Mouse (Mus musculus): Measurements from ENCODE around the gene Defb25.
A peak's percentile ranks its signal among the peaks of the same experiment; 100 is the strongest.
"Not testable (repeated sequence)": the region's sequence is repeated elsewhere in the genome, so short reads cannot be mapped to it uniquely, and the experiment has no call there.

The Defb25 gene

DNA sequence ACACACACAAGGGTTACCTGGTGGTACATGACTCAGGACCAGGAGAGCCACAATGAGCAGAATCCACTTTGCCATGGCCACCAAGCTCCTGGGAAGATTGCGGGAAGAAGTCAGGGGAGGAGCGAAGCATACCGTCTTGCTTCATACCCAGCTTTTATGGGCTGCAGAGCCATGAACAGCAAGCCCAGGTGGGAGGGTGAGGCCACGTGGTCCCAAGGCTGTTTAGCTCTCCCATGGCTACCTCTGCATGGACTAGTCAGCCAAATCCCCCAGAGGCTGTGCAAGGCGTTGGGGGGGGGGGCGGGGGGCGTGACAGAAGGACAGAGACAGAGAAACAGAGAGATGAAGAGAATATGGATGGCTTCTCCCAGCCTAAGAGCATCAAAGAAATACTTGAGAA, at the start of gene Defb25:
Gene Defb25 (minus strand): TSS at position 101 of the 400 bp plus-strand sequence.
- DNase-seq (ENCODE audit: low read depth, low spot score): no peak

DNA sequence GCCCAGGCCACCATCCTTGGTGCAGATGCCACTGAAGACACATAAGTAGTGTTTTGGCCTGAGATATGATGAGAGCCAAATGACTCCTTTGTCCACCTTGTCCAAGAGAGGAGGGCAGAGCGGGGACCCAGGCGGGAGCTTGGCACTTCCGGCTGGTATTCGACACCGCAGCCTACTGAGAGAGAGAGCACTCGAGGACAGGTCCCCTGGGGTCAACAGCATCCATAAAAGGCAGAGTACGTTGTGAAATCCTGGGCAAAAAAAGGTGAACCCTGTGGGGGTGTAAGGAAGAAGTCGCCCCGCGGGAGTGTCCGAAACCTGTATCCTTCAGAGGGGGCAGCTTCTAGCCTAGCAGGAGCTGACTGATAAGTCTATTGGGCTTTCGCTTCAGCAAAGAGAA, 49.3 kb upstream of the Defb25 start:
- DNase-seq (ENCODE audit: low read depth, low spot score): no peak

DNA sequence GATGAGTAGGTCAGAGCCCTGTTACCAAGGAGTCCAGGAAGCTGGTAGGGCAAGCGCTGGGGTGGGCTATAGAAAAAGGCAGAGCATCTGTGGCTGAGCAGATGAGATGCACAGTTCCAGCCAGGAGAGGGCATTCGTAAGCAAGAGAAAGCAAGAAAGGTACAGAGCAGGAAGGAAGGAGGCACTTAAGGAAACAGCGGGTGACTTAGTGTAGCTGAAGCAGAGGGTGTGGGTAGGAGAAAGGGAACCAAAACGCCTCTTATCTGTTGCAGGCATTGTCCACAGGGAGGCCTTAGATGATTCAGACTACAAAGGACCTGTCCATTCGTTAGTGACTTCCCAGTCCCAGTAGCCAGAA, 48.8 kb upstream of the Defb25 start:
- peak; percentile 65 for DNase-seq (ENCODE audit: low read depth, low spot score)

DNA sequence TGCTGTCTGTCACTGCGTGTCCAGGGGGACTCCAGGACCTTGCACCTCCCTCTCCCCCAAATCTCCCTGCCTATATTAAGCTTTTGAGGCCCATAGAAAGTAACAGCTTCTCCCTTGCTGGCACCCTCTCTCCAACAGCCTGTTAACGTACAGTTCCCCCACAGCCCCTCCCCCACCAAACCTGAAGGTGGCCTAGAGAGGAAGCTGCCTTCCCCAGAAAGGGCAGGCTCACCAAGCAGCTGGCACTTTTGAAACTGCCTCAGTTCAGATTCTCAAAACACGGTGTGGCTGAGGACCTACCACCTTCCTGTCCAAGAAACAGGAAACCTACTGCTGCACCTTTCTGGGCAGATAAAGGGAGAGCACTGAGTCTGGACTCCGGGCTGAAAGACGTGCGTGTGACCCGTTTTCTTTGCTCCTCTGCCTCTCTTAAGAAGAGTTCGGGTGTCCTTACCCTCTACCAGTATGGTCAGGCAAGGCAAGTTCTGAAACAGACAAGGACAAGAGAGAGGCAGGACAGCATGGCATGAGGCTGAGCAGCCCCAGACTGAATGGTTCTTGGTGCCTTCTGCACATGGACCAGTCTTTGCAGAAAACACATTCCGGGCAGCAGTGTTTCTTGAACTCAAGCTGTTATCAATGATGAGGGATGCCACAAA, 48.3 kb upstream of the Defb25 start:
- peak; percentile 89 for DNase-seq (ENCODE audit: low read depth, low spot score)

DNA sequence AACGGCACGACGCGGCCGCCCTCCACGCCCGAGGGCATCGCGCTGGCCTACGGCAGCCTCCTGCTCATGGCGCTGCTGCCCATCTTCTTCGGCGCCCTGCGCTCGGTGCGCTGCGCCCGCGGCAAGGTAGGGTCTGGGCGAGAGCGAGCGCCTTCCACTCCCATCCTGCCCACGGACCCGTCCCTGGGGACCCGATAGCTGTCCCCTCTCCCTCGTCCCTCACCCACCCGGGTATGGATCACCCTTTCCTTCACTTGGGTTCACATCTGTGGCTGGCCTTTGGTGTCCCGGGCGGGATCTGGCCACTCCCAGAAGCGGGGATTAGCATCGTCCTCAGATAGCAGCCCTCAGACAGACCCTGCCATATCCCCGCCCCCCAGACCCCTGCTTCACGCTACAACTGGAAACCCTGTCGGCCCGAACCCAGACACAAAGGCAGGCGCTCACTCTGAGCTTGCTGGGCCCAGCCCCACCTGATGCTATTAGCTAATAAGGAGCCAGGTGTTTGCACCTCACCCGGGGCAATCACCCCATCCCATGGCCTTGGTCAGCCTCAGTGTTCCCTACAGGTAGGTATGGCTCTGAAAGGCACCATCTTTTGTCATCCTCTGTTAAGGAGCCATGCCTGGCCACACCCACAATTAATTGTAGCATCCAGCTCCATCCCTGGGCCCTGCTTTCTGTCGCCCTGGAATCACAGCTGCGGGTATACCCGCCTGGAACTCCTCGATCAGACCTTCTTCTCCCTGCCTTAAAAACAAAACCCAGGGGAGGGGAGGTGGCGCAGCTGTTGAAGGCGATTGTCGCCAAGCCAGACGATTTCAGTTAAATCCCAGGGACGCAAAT, 47.0 kb upstream of the Defb25 start:
- DNase-seq (ENCODE audit: low read depth, low spot score): peak; percentile 70

DNA sequence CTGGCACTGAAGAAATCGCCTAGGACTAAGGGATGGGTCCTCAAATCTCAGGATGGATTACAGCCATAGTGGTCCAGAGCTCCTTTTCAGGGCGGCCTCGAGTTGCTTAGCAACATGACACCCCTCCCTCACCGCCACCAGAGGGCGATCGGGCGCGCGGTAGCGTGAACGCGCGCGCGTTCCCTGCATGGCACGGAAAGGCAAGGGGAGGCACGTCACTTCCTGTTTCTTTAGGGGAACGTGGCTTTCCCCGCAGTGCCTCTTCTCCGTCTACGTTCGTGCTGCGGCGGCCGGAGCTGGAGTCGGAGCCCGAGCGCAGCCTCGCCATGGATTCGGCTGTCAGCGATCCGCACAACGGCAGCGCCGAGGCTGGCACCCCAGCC, 46.4 kb upstream of the Defb25 start, which contains the start of gene H13:
Gene H13 (plus strand): TSS at position 206 of the 383 bp plus-strand sequence.
- peak; percentile 95 for DNase-seq (ENCODE audit: low read depth, low spot score)

DNA sequence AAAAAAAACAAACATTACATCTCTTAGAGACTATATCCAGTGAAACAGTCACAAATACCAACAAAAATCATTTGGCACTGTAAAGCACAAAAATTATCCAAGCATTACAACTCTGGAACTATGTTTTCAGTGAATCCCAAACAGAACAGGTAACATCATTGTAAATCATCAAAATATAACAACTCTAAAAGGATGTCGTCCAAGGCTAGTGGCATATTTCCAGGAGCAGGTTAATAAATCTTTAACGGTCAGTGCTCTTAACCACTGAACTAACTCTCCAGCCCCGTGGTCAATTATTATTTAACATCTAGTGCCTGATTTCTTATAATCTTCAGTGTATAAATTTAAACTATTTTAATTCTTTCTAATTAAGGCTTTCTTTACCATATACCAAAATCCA, 43.3 kb upstream of the Defb25 start:
- DNase-seq (ENCODE audit: low read depth, low spot score): not testable (repeated sequence)

DNA sequence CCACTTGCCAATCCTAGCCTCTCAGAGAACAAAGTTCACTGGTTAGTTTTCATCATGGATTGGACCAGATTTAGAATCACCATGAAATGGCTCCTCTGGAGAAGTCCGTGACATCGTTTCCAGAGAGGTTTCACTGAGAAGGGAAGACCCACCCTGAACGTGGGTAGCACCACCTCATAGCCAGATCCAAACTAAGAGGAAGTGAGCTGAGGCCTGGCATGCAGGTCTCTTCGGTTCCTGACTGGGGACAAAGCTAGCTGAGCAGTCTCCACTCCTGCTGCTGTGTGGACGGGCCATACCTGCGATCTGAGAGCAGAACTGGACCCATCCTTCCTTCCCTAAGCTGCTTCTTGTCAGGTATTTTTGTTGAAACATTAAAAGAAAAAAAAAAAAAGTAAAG, 38.3 kb upstream of the Defb25 start:
- DNase-seq (ENCODE audit: low read depth, low spot score): peak; percentile 28

DNA sequence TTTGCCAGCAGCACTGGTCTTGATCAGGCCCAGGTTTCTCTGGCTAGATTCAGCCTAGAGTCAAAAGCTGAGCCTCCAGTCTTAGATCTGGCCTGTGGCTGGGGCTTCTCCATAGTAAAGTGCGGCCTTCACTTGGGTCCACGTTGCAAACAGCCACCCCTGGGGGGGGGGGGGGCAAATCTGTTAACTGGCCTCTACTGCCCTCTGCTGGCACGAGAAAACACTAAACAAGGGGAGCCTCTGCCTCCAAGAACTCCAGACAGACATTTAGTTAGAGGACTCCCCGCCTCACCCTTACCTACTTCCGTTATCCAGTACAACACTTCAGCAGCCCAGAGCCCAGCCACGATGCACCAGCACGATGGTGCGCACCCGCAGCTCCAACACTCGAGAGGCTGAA, 34.5 kb upstream of the Defb25 start:
- DNase-seq (ENCODE audit: low read depth, low spot score): peak; percentile 48

DNA sequence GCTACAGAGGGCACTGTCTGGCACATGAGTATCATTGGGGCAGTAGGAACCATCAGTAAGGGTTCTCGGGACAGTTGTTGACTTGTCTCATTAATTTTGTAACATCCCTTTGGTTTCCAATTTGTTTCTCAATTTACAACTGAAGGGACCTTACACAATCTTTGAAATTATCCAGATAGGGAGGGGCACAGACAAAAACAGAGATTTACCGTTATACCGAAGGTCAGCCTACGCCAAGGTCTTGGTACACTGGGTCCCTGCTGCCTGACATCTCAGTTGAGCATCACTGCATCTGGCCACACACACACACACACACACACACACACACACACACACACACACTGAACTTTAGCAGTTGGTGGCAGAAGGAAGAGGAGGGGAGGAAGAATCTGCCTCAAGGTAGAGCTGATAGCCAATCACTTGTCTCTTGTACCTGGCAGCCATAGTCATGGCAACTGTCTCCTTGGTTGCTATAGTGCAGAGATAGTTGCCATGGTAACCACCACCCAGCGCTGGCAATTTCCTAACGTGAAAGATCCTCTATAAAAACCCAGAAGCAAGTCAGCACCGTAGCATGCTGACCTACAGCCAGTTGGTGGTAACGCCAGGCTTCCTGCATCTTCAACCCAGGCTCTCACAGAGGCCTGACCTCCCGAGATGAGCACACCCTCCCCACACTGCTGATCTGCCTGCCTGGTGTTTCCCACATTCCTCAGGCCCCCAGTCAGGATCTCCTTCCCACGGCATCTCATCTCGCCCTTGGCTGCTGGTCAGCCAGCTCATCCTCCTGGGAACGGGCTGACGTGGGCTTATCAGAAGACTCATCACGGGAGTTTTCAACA, 31.2 kb upstream of the Defb25 start:
- no peak for DNase-seq (ENCODE audit: low read depth, low spot score)

DNA sequence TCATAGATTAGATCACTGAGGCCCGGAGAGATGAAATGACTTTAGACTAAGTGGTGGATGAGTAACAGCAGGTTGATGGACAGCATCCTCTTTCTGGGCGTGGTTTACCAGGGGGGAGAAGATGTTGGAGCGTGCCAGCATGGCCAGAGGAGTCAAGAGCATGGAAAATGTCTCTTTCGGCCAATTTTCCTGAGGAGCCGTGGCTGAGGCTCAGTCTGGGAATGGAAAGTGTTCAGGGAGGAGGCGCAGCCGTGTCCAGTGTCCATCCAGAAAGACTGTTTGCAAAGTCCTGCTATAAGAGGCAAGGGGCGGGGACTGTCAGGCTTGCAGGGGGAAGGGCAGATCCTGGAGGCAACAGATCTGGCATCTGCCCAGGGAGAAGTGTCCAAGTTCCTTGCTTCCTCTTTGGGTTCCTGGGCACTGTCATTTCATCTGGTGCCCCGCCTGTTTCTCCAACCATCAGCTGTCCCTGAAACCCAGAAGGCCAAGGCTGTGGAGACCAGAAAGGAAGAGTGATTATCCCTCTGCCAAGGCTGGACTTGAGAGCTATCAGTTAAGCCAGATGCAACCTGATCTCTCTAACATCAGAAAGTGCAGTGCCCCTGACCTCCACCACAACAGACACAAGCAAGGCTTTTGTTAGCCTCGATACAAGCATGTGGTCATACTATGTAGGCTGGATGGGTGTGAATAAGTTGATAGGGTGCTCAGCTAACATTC, 30.2 kb upstream of the Defb25 start:
- no peak for DNase-seq (ENCODE audit: low read depth, low spot score)

DNA sequence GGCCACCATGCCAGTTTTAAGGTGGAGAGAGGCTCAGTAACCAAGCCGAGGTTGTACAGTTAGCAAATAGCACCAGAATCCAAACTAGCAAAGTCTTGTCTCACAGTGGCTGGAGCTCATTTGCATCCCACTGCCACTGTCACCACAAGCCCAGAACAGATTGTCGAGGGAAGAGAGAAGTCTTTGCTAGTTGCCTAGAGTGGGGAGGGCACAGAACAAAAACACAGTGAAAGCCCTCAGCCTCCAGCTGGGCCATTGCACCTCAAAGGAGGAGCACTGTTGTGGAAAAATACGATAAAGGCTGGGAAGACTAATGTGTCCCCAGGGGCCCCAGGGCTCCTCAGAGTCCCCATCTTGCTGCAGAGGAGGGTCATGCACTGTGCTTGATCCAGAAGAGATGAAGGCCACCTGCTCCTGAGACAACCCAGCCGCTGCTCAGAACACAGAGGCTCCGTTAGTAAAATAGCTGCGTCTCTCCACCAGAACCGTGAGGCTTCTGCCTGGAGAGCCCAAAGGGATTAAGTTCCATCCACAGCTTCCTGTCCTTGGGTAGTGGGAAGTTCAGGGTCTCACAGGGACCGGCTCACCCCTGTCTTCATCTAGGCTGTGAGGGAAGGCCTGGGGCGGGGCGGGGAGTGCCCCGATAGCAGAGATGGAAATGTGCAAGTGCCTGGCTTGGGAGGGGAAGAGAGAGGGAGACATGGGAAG, 16.7 kb upstream of the Defb25 start:
- DNase-seq (ENCODE audit: low read depth, low spot score): no peak

DNA sequence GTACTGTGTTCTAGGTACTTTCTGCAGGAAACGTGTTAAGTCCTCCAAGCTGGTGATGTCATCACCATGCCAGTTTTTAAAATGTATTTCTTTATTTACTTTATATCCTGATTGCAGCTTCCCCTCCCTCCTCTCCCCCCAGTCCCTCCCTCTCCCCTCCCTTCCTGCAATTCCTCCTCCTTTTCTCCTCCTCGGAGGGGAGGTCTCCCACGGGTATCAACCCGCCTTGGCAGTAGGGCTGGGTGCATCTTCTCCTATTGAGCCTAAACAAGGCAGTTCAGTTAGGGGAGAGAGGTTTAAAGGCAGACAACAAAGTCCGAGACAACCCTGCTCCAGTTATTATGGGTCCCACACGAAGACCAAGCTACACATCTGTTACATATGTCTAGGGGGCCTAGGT, 16.0 kb upstream of the Defb25 start:
- no peak for DNase-seq (ENCODE audit: low read depth, low spot score)

DNA sequence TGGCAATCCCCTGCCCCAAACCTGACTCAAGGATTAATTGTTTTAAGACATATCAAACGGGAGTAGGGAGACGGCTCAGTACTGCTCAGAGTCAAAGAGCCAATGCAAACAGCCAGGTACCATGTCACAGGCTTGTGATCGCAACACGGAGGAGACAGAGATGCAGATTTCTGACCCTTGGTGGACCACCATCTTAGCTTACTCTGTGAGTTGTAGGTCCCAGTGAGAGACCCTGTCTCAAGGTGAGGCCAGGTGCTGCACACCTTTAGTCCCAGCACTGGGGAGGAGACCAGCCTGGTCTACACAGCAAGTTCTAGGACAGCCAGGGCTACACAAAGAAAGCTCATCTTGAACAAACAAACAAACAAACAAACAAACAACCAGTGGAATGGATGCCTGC, 14.5 kb upstream of the Defb25 start:
- no peak for DNase-seq (ENCODE audit: low read depth, low spot score)

DNA sequence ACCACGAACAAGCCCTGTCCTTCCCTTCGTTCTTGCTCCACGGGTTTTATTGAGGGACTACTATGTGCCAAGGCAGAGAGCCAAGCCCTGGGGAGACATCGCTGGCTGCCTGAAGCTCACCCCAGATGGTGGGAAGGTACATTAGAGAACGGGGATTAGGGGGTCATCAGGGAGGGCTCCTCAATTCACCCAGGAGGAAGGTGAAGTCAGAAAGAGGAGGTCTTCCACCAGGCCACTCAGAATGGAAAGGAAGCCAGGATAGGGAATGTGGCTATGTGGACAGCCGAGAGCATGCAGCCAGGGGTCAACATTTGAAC, 14.1 kb upstream of the Defb25 start:
- DNase-seq (ENCODE audit: low read depth, low spot score): no peak

DNA sequence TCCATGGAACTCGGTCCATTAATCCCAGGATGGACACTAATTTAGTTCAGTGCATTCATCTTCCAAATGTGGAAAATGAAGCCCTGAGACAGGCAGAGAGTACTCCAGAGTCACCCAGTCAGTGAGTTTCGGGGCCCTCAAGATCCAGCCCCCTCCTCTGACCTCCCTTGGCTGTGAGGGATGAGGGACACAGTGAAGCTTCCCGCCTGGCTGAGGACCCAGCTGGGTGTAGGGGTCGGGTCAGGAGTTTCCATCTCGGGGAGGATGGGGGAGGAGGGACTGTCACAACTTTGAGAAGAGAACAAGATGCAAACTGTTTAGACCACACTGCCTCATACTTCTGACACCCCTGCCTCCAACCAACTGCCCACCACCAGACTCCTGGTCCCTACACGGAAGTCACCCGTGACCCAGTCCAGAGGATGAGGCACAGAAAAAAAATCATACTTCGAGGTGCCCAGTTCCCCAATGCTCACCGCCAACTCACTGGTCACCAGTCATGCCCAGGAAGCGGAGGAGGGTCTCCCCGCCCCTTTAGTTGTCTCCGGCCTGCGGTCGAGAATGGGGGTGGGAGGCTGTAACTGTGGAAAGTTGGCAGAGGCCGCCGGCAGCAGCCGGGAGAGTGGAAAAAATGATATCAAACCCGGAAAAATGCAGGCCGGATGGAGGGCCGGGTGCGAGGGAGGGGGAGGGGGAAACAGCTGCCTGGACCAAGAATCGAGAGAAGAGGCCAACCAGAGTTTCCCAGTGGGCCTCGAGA, 13.6 kb upstream of the Defb25 start:
- no peak for DNase-seq (ENCODE audit: low read depth, low spot score)

DNA sequence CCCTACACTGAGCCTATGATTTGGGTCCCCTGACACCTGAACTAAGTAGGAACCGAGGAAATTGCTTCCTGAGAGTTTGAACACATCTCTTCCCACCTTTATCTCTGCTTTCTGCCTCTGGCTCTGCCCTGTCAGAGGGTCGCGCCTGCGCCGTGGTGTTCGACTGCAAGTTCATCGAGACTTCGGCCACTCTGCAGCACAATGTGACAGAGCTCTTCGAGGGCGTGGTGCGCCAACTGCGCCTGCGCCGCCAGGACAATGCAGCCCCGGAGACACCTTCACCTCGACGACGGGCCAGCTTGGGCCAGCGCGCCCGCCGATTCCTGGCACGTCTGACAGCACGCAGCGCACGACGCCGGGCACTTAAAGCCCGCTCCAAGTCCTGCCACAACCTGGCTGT, 11.5 kb upstream of the Defb25 start:
- DNase-seq (ENCODE audit: low read depth, low spot score): no peak

DNA sequence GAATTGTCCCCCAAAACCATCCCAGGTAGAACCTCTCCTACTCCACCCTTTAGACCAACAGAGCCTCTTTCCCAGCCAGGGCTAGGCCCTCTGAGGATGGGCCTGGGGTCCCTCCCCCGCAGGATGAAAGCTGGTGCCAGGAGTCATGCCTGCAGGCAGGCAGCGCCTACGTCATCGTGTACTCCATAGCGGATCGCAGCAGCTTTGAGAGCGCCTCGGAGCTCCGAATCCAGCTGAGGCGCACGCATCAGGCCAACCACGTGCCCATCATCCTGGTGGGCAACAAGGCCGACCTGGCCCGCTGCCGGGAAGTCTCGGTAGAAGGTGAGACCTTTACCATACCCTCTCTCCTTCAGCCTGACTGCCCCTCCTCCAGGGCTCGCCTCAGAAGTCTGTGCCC, 10.5 kb upstream of the Defb25 start:
- no peak for DNase-seq (ENCODE audit: low read depth, low spot score)

DNA sequence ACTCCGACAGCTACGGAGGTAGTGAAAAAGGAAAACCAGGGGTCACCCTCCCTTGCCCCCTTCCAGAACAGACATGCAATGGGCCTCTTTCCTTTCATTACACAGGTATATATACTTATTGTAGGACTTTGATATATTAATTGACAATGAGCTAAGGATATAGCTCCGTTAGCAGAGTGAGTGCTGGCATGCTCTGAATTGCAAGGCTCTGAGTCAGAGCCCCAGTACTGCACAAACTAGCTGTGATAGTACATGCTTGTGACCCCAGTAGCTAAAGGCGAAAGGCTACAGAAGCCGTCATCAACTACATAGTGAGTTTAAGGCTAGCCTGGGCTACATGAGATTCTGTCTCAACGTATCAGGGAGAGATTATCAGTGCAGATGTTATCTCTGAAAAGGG, 7.1 kb upstream of the Defb25 start:
- no peak for DNase-seq (ENCODE audit: low read depth, low spot score)

DNA sequence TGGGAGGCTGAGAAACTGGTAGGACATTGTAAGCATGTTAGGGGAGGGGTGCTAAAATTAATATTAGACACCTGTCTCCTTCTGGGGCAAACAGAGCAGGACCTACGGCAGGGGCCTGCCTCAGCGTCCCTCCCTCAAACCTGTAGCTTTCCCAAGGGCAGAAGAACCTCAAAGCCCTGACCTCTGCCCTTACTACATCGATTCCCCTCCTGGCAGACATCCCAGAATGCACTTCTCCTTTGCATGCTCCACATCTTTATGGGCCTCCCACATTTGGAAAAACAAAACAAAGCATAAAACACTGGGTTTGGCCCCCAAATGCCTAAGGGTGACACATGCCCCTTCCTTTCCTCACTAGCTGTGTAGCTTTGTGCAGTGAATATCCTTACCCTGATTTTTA, 6.4 kb upstream of the Defb25 start:
- DNase-seq (ENCODE audit: low read depth, low spot score): no peak

DNA sequence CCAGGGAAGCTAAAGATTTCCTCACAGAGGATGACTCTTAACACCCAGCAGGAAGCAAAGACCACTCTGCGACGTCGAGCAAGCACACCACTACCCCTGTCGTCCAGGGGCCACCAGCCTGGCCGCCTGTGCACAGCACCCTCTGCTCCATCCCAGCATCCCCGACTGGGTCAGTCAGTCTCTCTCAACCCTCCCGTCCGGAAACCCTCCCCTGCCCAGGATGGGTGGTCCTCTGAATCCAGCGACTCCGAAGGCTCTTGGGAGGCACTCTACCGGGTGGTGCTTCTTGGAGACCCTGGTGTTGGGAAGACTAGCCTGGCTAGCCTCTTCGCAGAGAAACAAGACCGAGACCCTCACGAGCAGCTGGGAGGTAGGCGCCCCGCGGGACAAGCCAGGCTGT, 5.2 kb upstream of the Defb25 start:
- no peak for DNase-seq (ENCODE audit: low read depth, low spot score)
